Mouse (Mus musculus) liver, adult 2 months (tissue): Measurements from ENCODE around the gene Serpinb6c.

Source experiments
- CTCF ChIP-seq: fragments of 200-500 bp; IDR thresholded peaks from 2 replicates; pipeline ENCODE4 v1.5.1; 2011; ENCODE audit warnings: low read depth, low read length, control low read depth
- POLR2A ChIP-seq: fragments of 200-500 bp; IDR thresholded peaks from 2 replicates; pipeline ENCODE4 v1.6.1; 2011; ENCODE audit warnings: low read length, control low read depth; ENCODE audit not compliant: insufficient read depth; ENCODE audit errors: extremely low read depth

- TF ChIP-seq CTCF (no peak), POLR2A (no peak)
Observed at GRCm38 (mm10) chr13:33930281-33930680, 24.8 kb upstream of the Serpinb6c start.
